Mouse (Mus musculus): Measurements from ENCODE around the gene Fpr1.

DNA sequence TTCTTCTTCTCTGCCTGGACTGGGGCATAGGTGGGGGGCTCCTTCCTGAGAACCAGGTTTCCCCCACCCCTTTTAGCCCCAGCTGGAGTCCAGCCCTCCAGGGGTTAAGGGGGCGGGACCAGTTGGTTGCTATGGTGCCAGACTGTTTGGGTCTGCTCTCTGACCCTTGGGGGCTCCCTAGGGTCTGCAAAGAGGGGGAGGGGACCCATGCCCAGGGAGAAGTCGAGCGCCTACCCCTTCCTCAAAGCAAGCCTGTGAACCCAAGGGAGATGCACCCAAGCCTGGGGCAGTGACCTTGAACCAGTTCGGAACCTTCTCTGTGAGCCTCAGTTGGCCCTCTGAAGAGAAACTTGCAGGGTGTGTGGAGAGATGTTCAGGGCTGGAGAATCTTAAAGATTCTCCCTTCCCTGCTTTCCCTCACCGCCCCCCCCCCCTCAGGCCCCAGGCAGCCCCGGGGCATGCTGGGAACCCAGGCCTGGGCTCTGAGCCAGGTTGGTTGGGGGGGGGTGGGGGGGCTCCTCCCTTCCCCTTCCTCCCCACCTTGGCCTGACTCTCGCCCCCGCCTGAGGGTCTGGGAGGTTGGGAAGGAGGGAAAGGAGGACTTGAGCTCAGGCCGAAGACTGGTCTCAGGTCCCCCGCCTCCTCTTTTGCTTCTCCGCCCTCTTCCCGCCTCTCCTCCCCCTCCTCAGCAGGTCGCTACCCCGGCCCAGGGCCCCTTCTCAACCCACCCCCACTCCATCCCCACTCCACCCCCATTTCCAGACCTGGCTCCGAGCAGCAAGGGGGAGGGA lies 55.4 kb downstream of the Fpr1 start:
- TF ChIP-seq GATA1 (IDR thresholded peaks at IDR 0.05; ENCODE audit: borderline replicate concordance, low read length) (no peak), CTCF (IDR thresholded peaks at IDR 0.05; ENCODE audit: low read depth, low read length) (no peak), GATA2 (IDR thresholded peaks at IDR 0.05; ENCODE audit: borderline replicate concordance, low read depth, low read length) (no peak), TAL1 (conservative IDR thresholded peaks at IDR 0.05; ENCODE audit: low read depth, low read length) (no peak)

Data from G1E (cell line).